Mouse (Mus musculus): ENCODE measurements around the gene Rassf5. TPM values are rescaled to one million over a fixed set of nuclear protein-coding genes. Genes with fewer than 3 reads are reported as not detected.
A peak's percentile ranks its signal among the peaks of the same experiment; 100 is the strongest.
"Not testable (repeated sequence)": the region's sequence is repeated elsewhere in the genome, so short reads cannot be mapped to it uniquely, and the experiment has no call there.

Rassf5 gene
- total RNA-seq, 2 experiments from 2014 or later = 0.70 to 0.90 TPM

DNA sequence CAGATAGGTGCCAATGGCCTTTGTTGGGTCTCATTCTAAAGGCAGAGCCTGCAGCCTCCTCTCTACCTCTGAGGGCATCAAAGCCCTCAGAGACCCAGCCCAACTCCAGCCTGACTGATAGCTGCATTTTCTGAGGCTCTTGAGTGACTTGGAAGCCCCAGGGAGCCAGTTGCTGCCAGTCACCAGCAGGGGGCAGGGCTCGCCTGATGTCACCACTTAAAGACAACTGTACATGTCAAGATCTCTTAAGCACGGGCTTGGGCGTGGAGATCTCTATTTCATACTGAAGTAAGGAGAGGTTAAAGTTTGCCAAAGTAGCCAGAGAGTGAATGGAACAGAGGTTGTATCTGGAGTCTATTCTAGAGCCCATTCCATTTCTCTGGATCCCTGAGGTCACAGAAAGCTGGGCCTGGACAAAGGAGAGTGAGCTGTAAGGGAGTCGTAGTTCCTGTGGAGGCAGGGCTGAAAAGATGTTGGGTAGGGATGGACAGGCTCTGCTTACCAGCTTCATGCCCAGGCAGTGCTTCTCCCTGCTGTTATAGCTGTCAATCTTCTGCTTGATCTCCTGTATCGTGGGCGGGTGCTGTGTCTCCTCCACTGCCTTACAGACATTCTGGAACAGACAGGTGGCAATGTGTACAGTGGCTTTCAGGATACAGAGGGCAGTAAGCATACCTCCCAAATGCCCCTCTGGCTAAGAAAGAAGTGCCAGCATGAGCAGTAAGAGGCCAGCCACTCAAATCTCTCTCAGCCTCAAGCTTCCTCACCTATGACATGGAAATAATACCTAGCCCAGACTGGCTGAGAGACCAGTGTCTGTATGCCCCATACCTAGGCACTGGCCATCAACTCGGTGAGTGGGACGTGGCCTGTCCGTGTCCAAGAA is 63.2 kb downstream of the Rassf5 start:
- DNase-seq = peak; percentile 59

DNA sequence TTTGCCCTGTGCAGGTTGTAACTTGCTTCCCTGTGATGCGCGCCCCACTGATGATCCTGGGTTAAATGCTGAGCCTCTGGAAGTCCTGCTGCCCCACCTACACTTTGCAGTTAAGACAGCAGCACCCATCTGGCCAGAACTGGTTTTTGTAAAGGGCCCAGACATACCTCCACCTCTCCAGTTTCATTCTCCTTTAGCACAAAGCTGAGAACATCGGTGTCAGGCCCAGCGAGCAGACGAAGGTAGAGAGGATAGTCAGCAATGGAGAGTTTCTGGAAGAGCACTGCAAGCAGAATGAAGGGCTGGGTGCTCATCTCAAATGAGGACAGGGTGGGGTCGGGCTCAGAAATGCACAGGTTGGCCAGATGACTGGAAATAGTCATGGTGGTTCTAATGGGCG is 64.7 kb downstream of the Rassf5 start:
- DNase-seq = no peak

DNA sequence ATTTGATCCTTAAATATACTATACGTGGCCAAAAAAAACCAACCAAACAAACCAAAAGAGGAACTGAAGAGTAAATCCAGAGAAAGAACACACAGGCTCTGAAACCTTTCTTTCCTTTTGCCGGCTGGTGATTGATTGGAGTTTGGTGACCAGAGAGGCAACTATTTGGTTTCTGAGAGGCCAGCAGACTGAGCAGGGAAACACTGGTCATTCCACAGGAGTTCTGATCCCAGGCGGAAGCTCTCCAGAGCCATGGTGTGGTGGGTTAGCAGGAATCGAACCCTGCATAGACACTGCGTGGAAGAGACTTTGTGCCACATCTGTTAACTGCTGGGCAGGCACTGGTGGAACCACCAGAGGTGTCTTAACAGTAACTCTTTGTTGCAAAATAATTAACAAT is 67.0 kb downstream of the Rassf5 start:
- DNase-seq = no peak

- no peak for DNase-seq
Measured at GRCm38 (mm10) chr1:131177249-131177648, 67.8 kb downstream of the Rassf5 start.

- DNase-seq = no peak
Measured at GRCm38 (mm10) chr1:131175819-131176218, 69.2 kb downstream of the Rassf5 start.

- no peak for DNase-seq
Measured at GRCm38 (mm10) chr1:131175189-131175588, 69.9 kb downstream of the Rassf5 start.

GRCm38 (mm10) chr1:131174299-131174861 is 70.7 kb downstream of the Rassf5 start:
- DNase-seq = no peak

- no peak for DNase-seq
Measured at GRCm38 (mm10) chr1:131173809-131174208, 71.2 kb downstream of the Rassf5 start.

DNA sequence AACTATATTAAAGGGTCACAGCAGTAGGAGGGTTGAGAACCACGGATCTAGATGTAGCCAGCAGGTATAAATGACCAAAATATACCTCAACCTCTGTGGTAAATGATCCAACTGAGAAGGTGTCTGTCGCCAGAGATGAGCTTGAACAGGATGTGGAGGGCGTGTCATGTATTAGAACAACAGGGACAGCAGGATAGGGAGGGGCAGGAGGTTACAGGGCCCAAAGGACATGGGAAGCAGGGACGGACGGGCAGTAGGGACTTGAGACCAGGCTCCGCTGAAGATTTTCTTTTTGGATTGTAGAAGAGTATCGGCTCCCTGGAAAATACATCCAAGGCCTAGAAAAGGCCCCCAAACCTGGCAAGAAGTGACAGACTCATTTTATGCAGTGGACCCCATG is 72.1 kb downstream of the Rassf5 start:
- no peak for DNase-seq

- no peak for DNase-seq
Measured at GRCm38 (mm10) chr1:131167612-131168011, 77.4 kb downstream of the Rassf5 start.

DNA sequence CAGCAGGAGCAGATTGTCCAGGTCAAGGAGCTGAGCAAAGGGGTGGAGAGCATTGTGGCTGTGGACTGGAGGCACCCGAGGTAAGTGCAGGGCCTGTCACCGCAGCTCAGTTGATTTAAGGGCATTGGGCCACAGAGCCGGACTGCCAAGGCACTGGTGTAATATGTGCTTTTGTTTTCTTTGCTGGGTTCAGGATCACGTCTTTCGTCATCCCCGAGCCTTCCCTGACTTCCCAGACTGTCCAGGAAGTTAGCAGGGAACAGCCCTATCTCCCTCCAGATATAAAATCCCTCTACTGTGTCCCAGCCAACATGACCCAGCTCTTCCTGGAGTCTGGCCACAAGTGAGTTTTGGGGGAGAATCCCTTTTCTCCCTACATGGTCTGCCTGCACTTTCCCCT is 80.6 kb downstream of the Rassf5 start:
- DNase-seq = no peak

DNA sequence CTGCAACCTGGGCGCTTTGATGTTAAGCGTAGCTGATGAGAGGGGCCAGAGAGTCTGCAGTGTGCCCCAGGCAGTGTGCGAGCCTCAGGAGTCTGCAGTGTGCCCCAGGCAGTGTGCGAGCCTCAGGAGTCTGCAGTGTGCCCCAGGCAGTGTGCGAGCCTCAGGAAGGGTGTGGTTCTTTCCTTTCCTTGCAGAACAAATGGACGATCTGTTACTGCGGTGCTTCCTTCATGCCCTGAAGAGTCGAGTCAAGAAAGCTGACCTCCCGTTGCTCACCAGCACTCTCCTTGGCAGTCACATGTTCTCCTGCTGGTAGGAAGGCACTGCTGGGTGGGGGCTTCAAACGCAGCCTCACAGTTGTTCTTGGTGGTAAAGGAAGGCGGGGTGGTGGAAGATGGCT is 84.0 kb downstream of the Rassf5 start:
- DNase-seq = no peak

DNA sequence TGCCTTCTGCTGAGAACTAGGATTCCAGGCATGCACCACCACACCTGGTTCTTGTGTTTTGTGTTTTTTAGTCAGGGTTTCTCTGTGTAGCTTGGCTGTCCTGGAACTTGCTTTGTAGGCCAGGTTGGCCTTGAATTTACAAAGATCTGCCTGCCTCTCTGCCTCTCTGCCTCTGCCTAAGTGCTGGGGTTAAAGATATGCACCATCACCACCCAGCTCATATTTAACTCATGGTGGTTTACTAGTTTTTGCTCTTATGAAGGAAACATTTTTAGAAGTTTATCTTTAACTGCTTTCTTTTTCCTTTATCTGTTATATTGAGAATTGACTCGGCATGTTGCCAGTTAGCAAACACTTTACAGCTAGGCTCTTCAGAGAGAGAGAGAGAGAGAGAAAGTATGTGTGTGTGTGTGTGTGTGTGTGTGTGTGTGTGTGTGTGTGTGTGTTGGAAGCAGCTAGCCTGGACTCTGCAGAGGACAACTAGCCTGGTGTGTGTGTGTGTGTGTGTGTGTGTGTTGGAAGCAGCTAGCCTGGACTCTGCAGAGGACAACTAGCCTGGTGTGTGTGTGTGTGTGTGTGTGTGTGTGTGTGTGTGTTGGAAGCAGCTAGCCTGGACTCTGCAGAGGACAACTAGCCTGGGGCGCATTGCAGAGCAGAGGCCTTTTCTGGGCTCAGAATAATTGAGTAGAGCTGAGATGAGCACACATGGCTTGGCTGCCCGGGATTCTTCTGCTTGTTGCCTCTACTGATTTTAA is 85.3 kb downstream of the Rassf5 start:
- DNase-seq = not testable (repeated sequence)

DNA sequence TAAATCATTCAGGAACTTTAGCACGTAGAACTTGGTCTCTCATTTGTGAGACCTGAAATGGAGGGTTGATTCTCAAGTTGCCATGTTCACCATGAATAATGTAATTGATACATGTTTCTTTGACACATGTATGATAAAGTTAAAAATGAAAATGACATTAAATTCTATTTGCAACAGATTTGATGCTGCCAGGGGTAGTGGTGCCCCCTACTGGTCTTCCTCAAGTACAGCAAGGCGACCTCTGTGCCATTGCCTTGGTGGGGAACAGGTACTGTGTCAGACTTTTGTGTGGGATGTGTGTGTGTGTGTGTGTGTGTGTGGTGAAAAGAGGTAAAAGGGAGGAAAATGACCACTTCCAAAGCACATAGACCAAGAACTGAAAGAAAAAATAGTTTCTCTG is 89.6 kb downstream of the Rassf5 start:
- DNase-seq = no peak

- peak; percentile 83 for DNase-seq
Measured at GRCm38 (mm10) chr1:131153018-131153629, 91.9 kb downstream of the Rassf5 start, which contains the start of gene Eif2d. Eif2d (plus strand) TSS chr1:131153181.

- no peak for DNase-seq
Measured at GRCm38 (mm10) chr1:131149496-131149895, 95.6 kb downstream of the Rassf5 start.

DNA sequence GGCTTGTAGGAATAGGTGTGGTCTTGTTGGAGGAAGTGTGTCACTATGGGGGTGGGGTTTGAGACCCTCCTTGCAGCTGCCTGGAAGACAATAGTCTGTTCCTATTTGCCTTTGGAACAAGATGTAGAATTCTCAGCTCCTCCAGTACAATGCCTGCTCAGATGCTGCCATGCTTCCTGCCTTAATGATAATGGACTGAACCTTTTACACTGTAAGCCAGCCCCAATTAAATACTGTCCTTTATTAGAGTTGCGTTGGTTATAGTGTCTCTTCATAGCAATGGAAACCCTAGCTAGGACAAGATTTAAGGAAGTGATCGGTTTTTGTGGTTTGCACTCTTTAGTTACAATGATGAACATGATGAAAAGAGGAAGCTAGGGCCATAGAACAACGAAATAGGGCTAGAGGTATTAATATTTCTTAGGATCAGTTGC is 98.9 kb downstream of the Rassf5 start:
- no peak for DNase-seq

GRCm38 (mm10) chr1:131145222-131145621 is 99.8 kb downstream of the Rassf5 start:
- DNase-seq = not testable (repeated sequence)

GRCm38 (mm10) chr1:131142472-131142871 is 102.6 kb downstream of the Rassf5 start:
- no peak for DNase-seq

- DNase-seq = no peak
Measured at GRCm38 (mm10) chr1:131141449-131141848, 103.6 kb downstream of the Rassf5 start.

DNA sequence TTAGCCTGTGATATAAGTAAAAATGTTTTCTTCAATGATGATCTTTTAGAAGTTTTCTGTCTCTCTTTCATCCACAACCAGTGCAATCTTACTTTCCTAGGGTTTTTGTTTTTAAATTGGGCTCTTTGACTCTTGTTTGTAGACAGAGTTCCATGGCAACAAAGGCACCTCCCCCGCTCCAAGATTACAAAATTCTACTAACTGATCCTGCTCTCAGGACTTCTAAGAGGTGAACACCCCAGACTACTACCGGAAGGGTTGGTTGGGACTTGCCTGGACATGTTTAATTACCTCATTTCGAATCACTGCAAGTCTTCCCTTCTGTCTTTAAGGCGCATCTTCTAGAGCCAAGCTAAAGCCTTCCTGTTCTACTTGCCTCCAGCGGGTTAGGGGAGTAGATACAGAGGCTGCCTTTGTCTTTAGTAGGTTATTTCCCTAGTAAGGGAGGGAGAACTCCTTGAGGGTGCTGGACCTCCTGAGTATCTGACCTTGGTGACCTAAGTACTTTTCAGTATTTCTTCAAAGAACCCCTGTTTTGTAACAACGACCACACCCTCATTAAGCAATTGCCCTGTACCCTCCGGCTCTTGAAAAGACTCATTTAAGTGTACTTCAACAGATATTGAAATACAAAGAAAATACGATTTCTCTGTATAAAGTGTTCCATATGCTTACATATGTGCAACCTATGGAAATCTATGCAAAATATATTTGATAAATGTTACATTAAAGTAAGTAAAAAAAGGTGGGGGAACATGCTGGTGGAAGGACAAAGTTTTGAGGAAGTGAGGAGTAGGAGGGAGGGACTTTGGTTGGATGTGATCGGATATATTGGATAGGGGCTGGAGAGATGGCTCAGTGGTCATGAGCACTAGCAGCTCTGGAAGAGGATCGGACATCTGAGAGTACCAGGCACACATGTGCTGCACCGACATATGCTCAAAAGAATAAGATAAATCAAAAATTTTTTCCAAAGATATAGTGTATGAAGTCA is 105.7 kb downstream of the Rassf5 start:
- DNase-seq = no peak

Measured in gastrocnemius, postnatal 25 days (tissue).